Mouse (Mus musculus) lung, embryonic 16.5 days (tissue): Measurements from ENCODE around the gene Clcnka. TPM values are rescaled to one million over a fixed set of nuclear protein-coding genes. Genes with fewer than 3 reads are reported as not detected.

ENCODE experiments used
- ATAC-seq: fragments of 200-750 bp; cut with Nextera tagmentation; 2 replicates; pipeline ENCODE4 v1.8.0; 2017; ENCODE audit warnings: low read depth, mild to moderate bottlenecking, moderate library complexity
- H3K27ac ChIP-seq: fragments of 300-500 bp; sonication (generic); 2 replicates; pipeline ENCODE4 v1.5.1; 2014; ENCODE audit warnings: mild to moderate bottlenecking, control low read depth, low read length
- H3K27me3 ChIP-seq: fragments of 300-500 bp; sonication (generic); 2 replicates; pipeline ENCODE4 v1.6.1; 2014; ENCODE audit warnings: low read depth, low read length, mixed read lengths; ENCODE audit not compliant: control insufficient read depth, insufficient read depth
- H3K36me3 ChIP-seq: fragments of 300-500 bp; sonication (generic); 2 replicates; pipeline ENCODE4 v1.6.1; 2014; ENCODE audit warnings: low read length; ENCODE audit not compliant: control insufficient read depth, insufficient read depth
- H3K4me1 ChIP-seq: fragments of 300-500 bp; sonication (generic); replicated peaks from 2 replicates; pipeline ENCODE4 v1.6.1; 2014; ENCODE audit warnings: low read length, mixed read lengths; ENCODE audit not compliant: control insufficient read depth, insufficient read depth
- H3K4me2 ChIP-seq: fragments of 300-500 bp; sonication (generic); 2 replicates; pipeline ENCODE4 v1.6.1; 2014; ENCODE audit warnings: low read depth, low read length, control low read depth
- H3K4me3 ChIP-seq: fragments of 300-500 bp; sonication (generic); 2 replicates; pipeline ENCODE4 v1.5.1; 2014; ENCODE audit warnings: mild to moderate bottlenecking, low read length, control low read depth
- H3K9ac ChIP-seq: fragments of 300-500 bp; sonication (generic); 2 replicates; pipeline ENCODE4 v1.6.1; 2014; ENCODE audit warnings: low read length, control low read depth
- H3K9me3 ChIP-seq: fragments of 300-500 bp; sonication (generic); 2 replicates; pipeline ENCODE4 v1.6.1; 2016; ENCODE audit warnings: low read length; ENCODE audit not compliant: control insufficient read depth
- WGBS: fragments of 180-500 bp; shearing (Covaris S2); extraction: QIAGEN DNeasy Blood & Tissue Kit; methylation state at CpG from one replicate; pipeline ENCODE4 v1.1.7; 2014; 5-methylcytosine and 5-hydroxymethylcytosine counted together
- polyA plus RNA-seq: library from polyadenylated mRNA; unstranded; fragments of >200 nt; fragmentation: Nextera tagmentation; extraction: Ambion mirVana; gene quantifications from 2 replicates; pipeline ENCODE4 v1.2.1, GENCODE M21; 2015

Clcnka gene
- polyA plus RNA-seq, 1 experiment from 2014 or later = 0.28 TPM

- peak; percentile 64 for ATAC-seq
- Histone ChIP-seq H3K27me3 (peaks cover 24% of the 10 kb centered on the region), H3K9me3 (no peaks in the 10 kb centered on the region), H3K4me3 (peak within 1 kb of the TSS; percentile 60), H3K4me1 (no peaks in the 10 kb centered on the region; the same call in 1 of the 2 replicates), H3K27ac (no peak within 1 kb of the TSS), H3K4me2 (peak within 1 kb of the TSS; percentile 98), H3K36me3 (no peaks in the 10 kb centered on the region), H3K9ac (peak within 1 kb of the TSS; percentile 71)
- 1% methylated on average over 57 of the region's 71 CpGs for WGBS
Observed at GRCm38 (mm10) chr4:141367997-141368791, 30.3 kb downstream of the Clcnka start, which contains the start of gene Fam131c. TSS of gene Fam131c (plus strand) at chr4:141368220.

- Histone ChIP-seq H3K4me3 (no peak overlapping the region), H3K4me1 (no peaks in the 10 kb centered on the region; the same call in 1 of the 2 replicates), H3K27ac (no peak overlapping the region), H3K4me2 (no peak overlapping the region), H3K9ac (no peak overlapping the region), H3K9me3 (no peaks in the 10 kb centered on the region), H3K36me3 (no peaks in the 10 kb centered on the region), H3K27me3 (peaks cover 24% of the 10 kb centered on the region)
- no peak for ATAC-seq
- WGBS = 42% methylated on average over 7 of the region's 7 CpGs
Observed at GRCm38 (mm10) chr4:141365876-141366275, 32.6 kb downstream of the Clcnka start.

GRCm38 (mm10) chr4:141365126-141365525 lies 33.4 kb downstream of the Clcnka start:
- Histone ChIP-seq H3K4me3 (no peak overlapping the region), H3K27me3 (peaks cover 24% of the 10 kb centered on the region), H3K27ac (no peak overlapping the region), H3K9me3 (no peaks in the 10 kb centered on the region), H3K9ac (no peak overlapping the region), H3K4me2 (no peak overlapping the region), H3K4me1 (peaks cover under 1% of the 10 kb centered on the region; the same call in 1 of the 2 replicates), H3K36me3 (no peaks in the 10 kb centered on the region)
- WGBS = 54% methylated on average over 8 of the region's 8 CpGs
- no peak for ATAC-seq

- Histone ChIP-seq H3K4me1 (peaks cover 6% of the 10 kb centered on the region; the same call in 1 of the 2 replicates), H3K9ac (no peak overlapping the region), H3K9me3 (no peaks in the 10 kb centered on the region), H3K36me3 (no peaks in the 10 kb centered on the region), H3K4me2 (no peak overlapping the region), H3K27ac (no peak overlapping the region), H3K4me3 (no peak overlapping the region), H3K27me3 (peaks cover 15% of the 10 kb centered on the region)
- 22% methylated on average over 11 of the region's 11 CpGs for WGBS
- peak; percentile 15; the same call in 1 of the 2 replicates for ATAC-seq
Observed at GRCm38 (mm10) chr4:141362937-141363548, 35.5 kb downstream of the Clcnka start.

- H3K4me3 ChIP-seq = no peak overlapping the region
- peaks cover 4% of the 10 kb centered on the region for H3K27me3 ChIP-seq
- no peak overlapping the region for H3K9ac ChIP-seq
- no peaks in the 10 kb centered on the region for H3K9me3 ChIP-seq
- H3K4me1 ChIP-seq = peaks cover 6% of the 10 kb centered on the region; the same call in 1 of the 2 replicates
- no peaks in the 10 kb centered on the region for H3K36me3 ChIP-seq
- ATAC-seq = no peak
- WGBS = 35% methylated on average over 7 of the region's 7 CpGs
- H3K4me2 ChIP-seq = no peak overlapping the region
- no peak overlapping the region for H3K27ac ChIP-seq
Observed at GRCm38 (mm10) chr4:141360846-141361245, 37.7 kb downstream of the Clcnka start.

- Histone ChIP-seq H3K27ac (no peak overlapping the region), H3K27me3 (peaks cover 1% of the 10 kb centered on the region)
Observed at GRCm38 (mm10) chr4:141359222-141359621, 39.3 kb downstream of the Clcnka start.

GRCm38 (mm10) chr4:141357811-141358210 lies 40.7 kb downstream of the Clcnka start:
- peaks cover 11% of the 10 kb centered on the region for H3K4me1 ChIP-seq
- H3K27ac ChIP-seq = no peak overlapping the region
- no peaks in the 10 kb centered on the region for H3K9me3 ChIP-seq
- no peaks in the 10 kb centered on the region for H3K27me3 ChIP-seq
- no peak overlapping the region for H3K4me3 ChIP-seq
- no peak for ATAC-seq
- no peaks in the 10 kb centered on the region for H3K36me3 ChIP-seq
- H3K9ac ChIP-seq = no peak overlapping the region
- no peak overlapping the region for H3K4me2 ChIP-seq

More at GRCm38 (mm10) chr4:141359222-141359621, 39.3 kb downstream of the Clcnka start:
- Histone ChIP-seq H3K36me3 (no peaks in the 10 kb centered on the region), H3K9me3 (no peaks in the 10 kb centered on the region), H3K4me2 (no peak overlapping the region), H3K4me1 (peaks cover 6% of the 10 kb centered on the region; the same call in 1 of the 2 replicates), H3K9ac (no peak overlapping the region), H3K4me3 (no peak overlapping the region)
- WGBS = 79% methylated on average over 6 of the region's 6 CpGs
- no peak for ATAC-seq

GRCm38 (mm10) chr4:141353868-141354267 lies 44.7 kb downstream of the Clcnka start:
- WGBS = 43% methylated on average over 8 of the region's 8 CpGs
- peaks cover 8% of the 10 kb centered on the region for H3K4me1 ChIP-seq
- H3K4me3 ChIP-seq = no peak overlapping the region
- no peaks in the 10 kb centered on the region for H3K9me3 ChIP-seq
- ATAC-seq = peak; percentile 87
- no peaks in the 10 kb centered on the region for H3K27me3 ChIP-seq
- no peaks in the 10 kb centered on the region for H3K36me3 ChIP-seq
- H3K9ac ChIP-seq = peak overlapping the region; percentile 8; the same call in 1 of the 2 replicates
- H3K27ac ChIP-seq = peak overlapping the region; percentile 86
- no peak overlapping the region for H3K4me2 ChIP-seq

GRCm38 (mm10) chr4:141352986-141353385 lies 45.5 kb downstream of the Clcnka start:
- Histone ChIP-seq H3K4me2 (no peak overlapping the region), H3K27ac (peak overlapping the region; percentile 86; the same call in 1 of the 2 replicates), H3K4me3 (no peak overlapping the region), H3K9me3 (no peaks in the 10 kb centered on the region), H3K36me3 (no peaks in the 10 kb centered on the region), H3K9ac (peak overlapping the region; percentile 8; the same call in 1 of the 2 replicates), H3K27me3 (no peaks in the 10 kb centered on the region), H3K4me1 (peaks cover 12% of the 10 kb centered on the region)
- WGBS = 78% methylated on average over 5 of the region's 5 CpGs
- no peak for ATAC-seq
